Mouse (Mus musculus) lung, adult 2 months (tissue): ENCODE data around the gene Pcbd2.

ENCODE experiments used
- CTCF ChIP-seq: fragments of 200-500 bp; IDR thresholded peaks from 2 replicates; pipeline ENCODE4 v1.5.1; 2011; ENCODE audit warnings: mild to moderate bottlenecking, low read length, control low read depth; ENCODE audit not compliant: insufficient read depth
- POLR2A ChIP-seq: fragments of 200-500 bp; IDR thresholded peaks from 2 replicates; pipeline ENCODE4 v1.6.1; 2011; ENCODE audit warnings: low read depth, mild to moderate bottlenecking, control low read depth, low read length, borderline replicate concordance; ENCODE audit errors: extremely low read depth

GRCm38 (mm10) chr13:55757645-55758044 is 30.5 kb downstream of the Pcbd2 start:
- peak; percentile 33 for TF ChIP-seq CTCF
- TF ChIP-seq POLR2A: no peak
